Mouse (Mus musculus) midbrain, embryonic 12.5 days (tissue): ENCODE measurements around the gene Pknox1. TPM values are rescaled to one million over a fixed set of nuclear protein-coding genes. Genes with fewer than 3 reads are reported as not detected.
"Not testable (repeated sequence)": the region's sequence is repeated elsewhere in the genome, so short reads cannot be mapped to it uniquely, and the experiment has no call there.

ENCODE experiments used
- ATAC-seq: fragments of 200-750 bp; cut with Nextera tagmentation; 2 replicates; pipeline ENCODE4 v1.8.0; 2017; ENCODE audit warnings: low read depth, moderate TSS enrichment, moderate library complexity; ENCODE audit not compliant: low FRiP score
- H3K27ac ChIP-seq: fragments of 300-500 bp; sonication (generic); replicated peaks from 2 replicates; pipeline ENCODE4 v1.5.1; 2016; ENCODE audit warnings: mild to moderate bottlenecking
- H3K27me3 ChIP-seq: fragments of 300-500 bp; sonication (generic); 2 replicates; pipeline ENCODE4 v1.6.1; 2016; ENCODE audit warnings: mild to moderate bottlenecking
- H3K36me3 ChIP-seq: fragments of 300-500 bp; sonication (generic); 2 replicates; pipeline ENCODE4 v1.6.1; 2016
- H3K4me1 ChIP-seq: fragments of 300-500 bp; sonication (generic); 2 replicates; pipeline ENCODE4 v1.6.1; 2016
- H3K4me2 ChIP-seq: fragments of 300-500 bp; sonication (generic); replicated peaks from 2 replicates; pipeline ENCODE4 v1.6.1; 2016; ENCODE audit warnings: mild to moderate bottlenecking, moderate library complexity
- H3K4me3 ChIP-seq: fragments of 300-500 bp; sonication (generic); 2 replicates; pipeline ENCODE4 v1.5.1; 2016; ENCODE audit warnings: mild to moderate bottlenecking
- H3K9ac ChIP-seq: fragments of 300-500 bp; sonication (generic); replicated peaks from 2 replicates; pipeline ENCODE4 v1.6.1; 2016; ENCODE audit warnings: mild to moderate bottlenecking, moderate library complexity
- H3K9me3 ChIP-seq: fragments of 300-500 bp; sonication (generic); 2 replicates; pipeline ENCODE4 v1.6.1; 2016; ENCODE audit warnings: mild to moderate bottlenecking
- WGBS: fragments of 180-500 bp; shearing (Covaris S2); methylation state at CpG from one replicate; pipeline ENCODE4 v1.1.7; 2016; 5-methylcytosine and 5-hydroxymethylcytosine counted together
- polyA plus RNA-seq: library from polyadenylated mRNA; unstranded; fragments of >200 nt; fragmentation: Nextera tagmentation; extraction: Ambion mirVana; gene quantifications from 2 replicates; pipeline ENCODE4 v1.2.1, GENCODE M21; 2016

Gene Pknox1
- 25.2 and 25.7 TPM in 2 replicates for polyA plus RNA-seq

DNA sequence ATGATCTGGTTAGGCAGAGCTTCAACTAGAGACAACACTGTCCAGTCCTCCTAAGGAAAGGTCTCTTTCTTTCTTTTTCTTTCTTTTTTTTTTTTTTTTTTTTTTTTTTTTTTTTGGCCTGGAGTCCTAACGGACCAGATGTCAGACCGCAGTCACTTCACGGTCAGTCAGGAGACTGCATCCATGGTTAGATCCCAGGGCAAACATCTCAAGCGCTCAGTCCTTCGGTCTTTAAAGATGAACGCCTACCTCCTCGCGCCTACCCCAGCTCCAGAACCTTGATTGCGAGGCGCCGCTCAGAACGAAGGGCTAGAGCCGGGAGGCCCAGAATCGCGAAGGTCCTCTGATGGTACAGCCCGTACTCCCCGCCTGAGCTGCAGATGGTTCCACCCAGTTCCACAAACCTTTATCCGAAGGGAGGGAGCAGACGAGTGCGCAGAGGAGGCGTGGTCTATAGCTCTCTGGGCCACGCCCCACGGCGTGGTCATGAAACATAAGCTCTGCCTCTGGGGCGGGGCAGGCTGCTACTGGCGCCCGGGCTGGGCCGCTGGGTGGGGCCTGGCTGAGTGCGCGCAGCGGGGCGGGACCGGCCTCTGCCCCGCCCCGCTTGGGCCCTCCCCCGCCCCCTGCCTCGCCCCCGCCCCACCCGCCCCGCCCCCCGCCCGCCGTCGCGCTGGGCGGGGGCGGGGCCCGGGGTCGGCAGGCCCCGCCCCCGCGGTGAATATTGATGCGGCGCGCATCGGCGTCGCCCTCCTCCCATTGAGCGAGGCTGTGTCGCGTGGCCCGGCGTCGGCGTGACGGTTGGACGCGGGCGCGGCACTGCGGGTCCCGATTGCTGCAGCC, at the start of gene Pknox1:
Pknox1 (plus strand) TSS at position 720 of the 843 bp plus-strand sequence.
- Histone ChIP-seq H3K27ac (peak within 1 kb of the TSS; percentile 98), H3K36me3 (no peaks in the 10 kb centered on the region), H3K4me2 (peak within 1 kb of the TSS; percentile 75), H3K9me3 (no peaks in the 10 kb centered on the region), H3K9ac (peak within 1 kb of the TSS; percentile 92), H3K4me1 (peaks cover 37% of the 10 kb centered on the region), H3K4me3 (peak within 1 kb of the TSS; percentile 78), H3K27me3 (no peaks in the 10 kb centered on the region)
- peak; percentile 94 for ATAC-seq
- under 1% methylated on average over 62 of the region's 72 CpGs for WGBS

- WGBS = 4% methylated on average over 7 of the region's 7 CpGs
- peak; percentile 64 for ATAC-seq
- H3K4me2 ChIP-seq = peak overlapping the region; percentile 84
- no peaks in the 10 kb centered on the region for H3K9me3 ChIP-seq
- peaks cover 17% of the 10 kb centered on the region for H3K4me1 ChIP-seq
- H3K27ac ChIP-seq = 0 out of 2 replicates have a peak overlapping the region, but pooled peaks have one; percentile 42
- H3K4me3 ChIP-seq = peak overlapping the region; percentile 81
- H3K9ac ChIP-seq = no peak overlapping the region
- peaks cover 13% of the 10 kb centered on the region for H3K36me3 ChIP-seq
- H3K27me3 ChIP-seq = no peaks in the 10 kb centered on the region
Observed at GRCm38 (mm10) chr17:31519344-31519945, 45.1 kb upstream of the Pknox1 start.

DNA sequence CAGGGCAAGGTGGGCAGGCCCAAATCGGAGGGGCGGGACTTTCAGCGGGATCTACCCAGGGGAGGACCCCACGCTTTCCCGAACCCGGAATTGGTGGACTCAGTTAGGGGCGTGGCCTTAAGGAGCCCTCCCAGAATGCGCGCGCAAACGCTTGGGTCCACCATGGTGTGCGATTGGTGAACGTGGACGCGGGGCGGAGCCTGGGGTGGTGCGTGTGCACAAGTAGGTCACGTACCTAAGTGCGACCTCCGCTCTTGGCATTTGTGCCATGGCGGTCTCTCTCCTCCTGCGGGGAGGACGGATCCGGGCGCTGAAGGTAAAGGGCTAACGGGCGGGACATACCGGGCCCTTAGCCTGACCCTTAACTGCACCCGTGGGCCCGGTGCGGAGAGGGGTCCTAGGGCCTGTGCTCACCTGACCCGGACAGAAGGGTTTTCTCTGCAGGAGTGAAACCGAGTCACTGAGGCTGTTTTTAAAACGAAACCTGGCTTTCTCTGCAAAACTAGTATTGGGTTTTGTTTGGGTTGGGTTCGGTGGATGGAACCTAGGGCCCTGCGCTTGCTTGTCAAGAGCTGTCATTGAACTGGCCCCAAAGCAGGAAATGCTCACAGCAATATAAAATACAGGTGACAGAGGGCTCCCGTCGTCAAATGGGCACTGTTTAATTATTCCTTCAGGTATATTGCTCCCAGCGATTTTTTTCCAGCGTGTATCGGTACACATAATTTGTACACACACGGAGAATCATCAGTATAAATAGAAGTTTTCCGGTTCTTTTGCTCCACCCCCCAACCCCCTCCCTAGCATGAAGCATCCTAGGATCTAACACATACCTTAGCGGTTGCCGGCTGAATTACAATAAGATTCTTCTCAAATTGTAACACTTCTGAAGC, 44.3 kb upstream of the Pknox1 start, which contains the start of the genes Wdr4 and Ndufv3:
Wdr4 (minus strand) TSS at position 35 of the 893 bp plus-strand sequence.
Ndufv3 (plus strand) TSS at position 170 of the 893 bp plus-strand sequence.
- ATAC-seq = peak; percentile 98
- WGBS = under 1% methylated on average over 45 of the region's 45 CpGs
- peak within 1 kb of the TSS; percentile 72 for H3K9ac ChIP-seq
- H3K9me3 ChIP-seq = no peaks in the 10 kb centered on the region
- H3K4me1 ChIP-seq = peaks cover 17% of the 10 kb centered on the region
- H3K36me3 ChIP-seq = peaks cover 13% of the 10 kb centered on the region
- H3K4me3 ChIP-seq = peak within 1 kb of the TSS; percentile 81
- H3K27ac ChIP-seq = peak within 1 kb of the TSS; percentile 42; the same call in 1 of the 2 replicates
- H3K27me3 ChIP-seq = no peaks in the 10 kb centered on the region
- peak within 1 kb of the TSS; percentile 84 for H3K4me2 ChIP-seq

- ATAC-seq = no peak
- peak overlapping the region; percentile 81 for H3K4me3 ChIP-seq
- peak overlapping the region; percentile 72 for H3K9ac ChIP-seq
- H3K4me1 ChIP-seq = peaks cover 17% of the 10 kb centered on the region
- no peaks in the 10 kb centered on the region for H3K27me3 ChIP-seq
- H3K4me2 ChIP-seq = peak overlapping the region; percentile 84
- WGBS = 22% methylated on average over 3 of the region's 3 CpGs
- no peaks in the 10 kb centered on the region for H3K9me3 ChIP-seq
- peaks cover 13% of the 10 kb centered on the region for H3K36me3 ChIP-seq
- no peak overlapping the region for H3K27ac ChIP-seq
Observed at GRCm38 (mm10) chr17:31520895-31521294, 43.6 kb upstream of the Pknox1 start.

DNA sequence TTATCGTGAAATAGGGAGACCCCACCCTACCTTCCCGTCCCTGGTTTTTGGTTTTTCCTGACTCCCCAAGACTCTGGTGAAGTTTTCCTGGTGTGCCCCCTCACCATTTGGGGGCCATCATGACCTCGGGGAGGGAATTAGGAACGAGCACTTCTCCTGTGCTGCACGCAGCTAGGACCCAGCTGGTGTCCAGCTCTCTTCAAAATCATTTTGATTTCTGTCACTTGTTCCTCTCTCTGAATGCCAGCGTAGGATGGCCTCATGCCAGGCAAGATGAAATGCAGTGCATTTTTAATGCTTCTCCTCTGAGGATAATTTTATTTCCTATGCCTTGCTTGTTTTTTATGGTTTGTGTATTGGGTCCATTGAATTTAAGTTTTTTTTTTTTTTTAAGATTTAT, 42.6 kb upstream of the Pknox1 start:
- Histone ChIP-seq H3K4me2 (no peak overlapping the region), H3K4me3 (no peak overlapping the region), H3K4me1 (peaks cover 17% of the 10 kb centered on the region), H3K9ac (no peak overlapping the region), H3K27ac (no peak overlapping the region), H3K36me3 (peaks cover 17% of the 10 kb centered on the region), H3K9me3 (no peaks in the 10 kb centered on the region), H3K27me3 (no peaks in the 10 kb centered on the region)
- 88% methylated on average over 6 of the region's 6 CpGs for WGBS
- ATAC-seq = no peak

DNA sequence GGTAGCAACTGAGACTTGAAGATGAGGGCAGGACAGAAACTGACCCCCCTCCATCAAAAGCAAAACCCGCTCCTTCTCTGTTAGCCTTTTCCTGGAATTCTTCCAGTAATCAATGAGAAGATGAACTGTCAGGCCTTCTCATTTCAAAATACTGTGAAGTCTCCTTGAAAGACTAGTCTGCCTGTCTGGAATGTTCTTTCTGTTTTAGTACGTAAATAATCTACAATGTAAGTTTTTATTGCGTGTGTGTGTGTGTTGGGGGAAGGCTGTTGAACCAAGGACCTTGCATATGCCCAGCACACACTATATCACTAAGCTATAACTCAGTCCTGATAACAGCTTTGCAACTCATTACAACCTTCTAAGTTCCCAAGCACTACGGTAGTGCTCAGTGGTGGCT, 39.4 kb upstream of the Pknox1 start:
- 96% methylated on average over 4 of the region's 4 CpGs for WGBS
- Histone ChIP-seq H3K9me3 (no peaks in the 10 kb centered on the region), H3K27me3 (no peaks in the 10 kb centered on the region), H3K36me3 (peaks cover 38% of the 10 kb centered on the region), H3K4me1 (peaks cover 14% of the 10 kb centered on the region), H3K4me3 (no peak overlapping the region), H3K9ac (no peak overlapping the region), H3K4me2 (no peak overlapping the region), H3K27ac (no peak overlapping the region)
- no peak for ATAC-seq

GRCm38 (mm10) chr17:31525816-31526215, 38.7 kb upstream of the Pknox1 start:
- H3K4me3 ChIP-seq = no peak overlapping the region
- H3K27ac ChIP-seq = no peak overlapping the region
- no peak for ATAC-seq
- 100% methylated on average over 3 of the region's 3 CpGs for WGBS
- no peaks in the 10 kb centered on the region for H3K9me3 ChIP-seq
- H3K4me1 ChIP-seq = peaks cover 7% of the 10 kb centered on the region
- H3K36me3 ChIP-seq = peaks cover 43% of the 10 kb centered on the region
- H3K9ac ChIP-seq = no peak overlapping the region
- no peak overlapping the region for H3K4me2 ChIP-seq
- H3K27me3 ChIP-seq = no peaks in the 10 kb centered on the region

GRCm38 (mm10) chr17:31529314-31529713, 35.2 kb upstream of the Pknox1 start:
- no peak overlapping the region for H3K4me3 ChIP-seq
- H3K9me3 ChIP-seq = no peaks in the 10 kb centered on the region
- H3K4me2 ChIP-seq = no peak overlapping the region
- peaks cover 40% of the 10 kb centered on the region for H3K36me3 ChIP-seq
- 22% methylated on average over 15 of the region's 15 CpGs for WGBS
- no peaks in the 10 kb centered on the region for H3K4me1 ChIP-seq
- no peak overlapping the region for H3K27ac ChIP-seq
- H3K9ac ChIP-seq = no peak overlapping the region
- no peaks in the 10 kb centered on the region for H3K27me3 ChIP-seq
- ATAC-seq = no peak

DNA sequence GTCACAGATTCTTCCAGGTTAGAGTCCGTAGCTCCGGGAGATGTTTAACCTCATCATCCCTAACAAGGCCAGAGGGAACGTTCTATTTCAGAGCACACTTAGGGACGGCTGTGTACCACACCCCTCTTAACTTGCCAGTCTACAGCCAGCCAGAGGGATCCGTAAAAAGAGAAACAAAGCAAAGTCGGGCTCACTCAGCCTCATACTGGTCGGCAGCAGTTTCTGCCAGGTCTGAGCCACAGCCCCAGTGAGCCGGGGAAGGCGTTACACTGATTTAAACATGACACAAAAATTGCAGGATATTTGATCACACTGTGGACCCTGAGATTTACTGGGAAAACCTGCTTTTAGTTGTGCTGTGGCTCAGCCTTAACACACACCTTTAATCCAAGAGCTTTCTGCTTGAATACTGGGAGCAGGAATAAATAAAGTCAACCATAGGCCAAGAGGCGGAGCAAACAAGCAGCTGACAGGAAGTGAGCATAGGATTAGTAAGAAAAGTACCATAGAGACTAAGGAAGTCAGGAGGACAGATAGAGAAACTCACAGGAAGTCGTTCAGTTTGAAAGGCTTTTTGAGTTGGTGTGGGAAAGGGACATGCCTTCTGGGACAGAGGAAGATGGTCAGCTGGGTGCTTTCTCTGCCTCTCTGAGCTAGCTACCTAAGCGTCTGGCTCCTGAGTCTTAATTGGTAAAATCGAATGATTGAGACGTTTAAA, 32.9 kb upstream of the Pknox1 start:
- Histone ChIP-seq H3K9me3 (no peaks in the 10 kb centered on the region), H3K27me3 (no peaks in the 10 kb centered on the region), H3K9ac (no peak overlapping the region), H3K27ac (no peak overlapping the region), H3K4me3 (no peak overlapping the region), H3K4me2 (no peak overlapping the region), H3K4me1 (peaks cover 14% of the 10 kb centered on the region), H3K36me3 (peaks cover 40% of the 10 kb centered on the region)
- 90% methylated on average over 14 of the region's 14 CpGs for WGBS
- no peak for ATAC-seq

DNA sequence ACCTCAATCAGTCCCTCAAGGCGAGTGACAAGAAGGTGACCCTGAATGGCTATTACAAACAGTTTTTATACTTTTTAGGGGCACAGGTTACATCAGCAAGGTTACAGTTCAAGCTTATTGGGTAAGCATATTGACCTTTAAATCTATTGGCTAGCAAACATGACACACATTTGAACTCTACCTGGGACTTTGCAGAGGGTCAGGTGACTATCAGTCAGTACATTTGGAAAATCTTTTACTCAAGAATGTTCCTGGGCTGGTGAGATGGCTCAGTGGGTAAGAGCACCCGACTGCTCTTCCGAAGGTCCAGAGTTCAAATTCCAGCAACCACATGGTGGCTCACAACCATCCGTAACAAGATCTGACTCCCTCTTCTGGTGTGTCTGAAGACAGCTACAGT, 32.2 kb upstream of the Pknox1 start:
- Histone ChIP-seq H3K36me3 (peaks cover 33% of the 10 kb centered on the region), H3K4me1 (peaks cover 14% of the 10 kb centered on the region)
- H3K9me3 ChIP-seq, H3K27me3 ChIP-seq, H3K4me2 ChIP-seq, H3K4me3 ChIP-seq, H3K9ac ChIP-seq, ATAC-seq, H3K27ac ChIP-seq: not testable (repeated sequence)
- 85% methylated on average over 4 of the region's 4 CpGs for WGBS

GRCm38 (mm10) chr17:31535358-31535757, 29.2 kb upstream of the Pknox1 start:
- Histone ChIP-seq H3K9ac (no peak overlapping the region), H3K4me3 (no peak overlapping the region), H3K4me1 (peaks cover 14% of the 10 kb centered on the region), H3K4me2 (no peak overlapping the region), H3K27ac (peak overlapping the region; percentile 81), H3K36me3 (peaks cover 15% of the 10 kb centered on the region), H3K27me3 (no peaks in the 10 kb centered on the region), H3K9me3 (no peaks in the 10 kb centered on the region)
- 73% methylated on average over 4 of the region's 4 CpGs for WGBS
- peak; percentile 16; the same call in 1 of the 2 replicates for ATAC-seq
